Mouse (Mus musculus) G1E (cell line): ENCODE measurements at regions not wholly inside any gene's neighbourhood (a gene's known extent, or its start where the extent isn't known, plus 50 kb on each side); places are given as distances from the start of the nearest gene placed in this dataset.

Source experiments
- CTCF ChIP-seq: IDR thresholded peaks from 2 replicates; pipeline ENCODE4 v1.5.1; 2012; ENCODE audit warnings: low read depth, low read length, inconsistent platforms, mixed read lengths
- GATA1 ChIP-seq: IDR thresholded peaks from 2 replicates; pipeline ENCODE4 v1.6.1; 2012; ENCODE audit warnings: borderline replicate concordance, low read length, inconsistent platforms, mixed read lengths
- GATA2 ChIP-seq: IDR thresholded peaks from 2 replicates; pipeline ENCODE4 v1.6.1; 2012; ENCODE audit warnings: low read depth, low read length, inconsistent platforms, borderline replicate concordance

- TF ChIP-seq GATA1, result no peak
- no peak for TF ChIP-seq CTCF
- TF ChIP-seq GATA2, result no peak
Measured at GRCm38 (mm10) chr9:116511450-116511849, 336.3 kb upstream of the Tgfbr2 start.
